Mouse (Mus musculus) monocyte, adult 5-6 weeks (primary cell): ENCODE results near the gene Wdr54. TPM values are rescaled to one million over a fixed set of nuclear protein-coding genes. Genes with fewer than 3 reads are reported as not detected.
"Not testable (repeated sequence)": the region's sequence is repeated elsewhere in the genome, so short reads cannot be mapped to it uniquely, and the experiment has no call there.

ENCODE experiments used
- ATAC-seq: fragments of 153-309, 156-312 bp; replicated peaks from 2 replicates; pipeline ENCODE4 v1.8.0; 2017; ENCODE audit warnings: mild to moderate bottlenecking; ENCODE audit not compliant: low TSS enrichment, insufficient number of reproducible peaks, severe bottlenecking, poor library complexity, low FRiP score
- total RNA-seq: library from RNA; stranded (forward); fragments of 200-1000, 200-491, 200-594 nt; gene quantifications from 3 replicates; pipeline ENCODE4 v1.2.3, GENCODE M21; 2017

The Wdr54 gene
- total RNA-seq, 1 experiment from 2014 or later, result not detected

- no peak for ATAC-seq
Observed at GRCm38 (mm10) chr6:83162701-83163100, 6.5 kb upstream of the Wdr54 start.

DNA sequence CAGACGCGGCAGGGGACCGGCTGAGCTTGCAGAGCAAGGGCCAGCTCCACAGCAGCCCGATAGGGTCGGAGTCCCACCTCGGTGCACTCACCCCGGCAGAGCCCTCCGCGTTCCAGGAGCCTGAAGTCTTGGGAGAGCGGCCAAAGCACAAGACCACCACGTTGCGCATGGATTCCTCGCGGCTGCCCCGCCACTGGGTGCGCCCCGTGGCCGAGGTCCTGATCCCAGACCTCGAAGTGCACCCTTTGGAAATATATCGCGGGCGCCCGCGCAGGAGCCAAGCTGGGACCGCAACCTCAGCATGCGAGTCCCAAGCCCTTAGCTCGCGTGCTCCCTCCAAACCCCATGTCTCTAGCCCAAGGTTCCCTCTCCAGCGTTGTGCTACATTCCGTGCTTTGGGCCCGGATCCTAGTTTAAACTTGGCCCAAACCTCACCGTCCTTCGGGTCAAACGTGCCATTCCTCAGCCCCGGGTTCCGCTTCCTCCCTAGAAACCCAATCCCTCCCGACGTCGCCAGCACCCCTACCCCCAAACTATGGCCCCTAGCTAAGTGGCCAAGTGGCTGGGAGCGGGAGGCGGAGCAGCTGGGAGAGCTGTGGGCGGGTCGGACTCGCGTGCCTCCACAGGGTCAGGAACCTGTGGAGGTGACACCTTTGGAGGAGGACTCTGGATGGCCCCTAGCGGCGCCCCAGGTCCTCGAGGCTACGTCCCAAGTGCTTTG is 5.9 kb upstream of the Wdr54 start:
- no peak for ATAC-seq

DNA sequence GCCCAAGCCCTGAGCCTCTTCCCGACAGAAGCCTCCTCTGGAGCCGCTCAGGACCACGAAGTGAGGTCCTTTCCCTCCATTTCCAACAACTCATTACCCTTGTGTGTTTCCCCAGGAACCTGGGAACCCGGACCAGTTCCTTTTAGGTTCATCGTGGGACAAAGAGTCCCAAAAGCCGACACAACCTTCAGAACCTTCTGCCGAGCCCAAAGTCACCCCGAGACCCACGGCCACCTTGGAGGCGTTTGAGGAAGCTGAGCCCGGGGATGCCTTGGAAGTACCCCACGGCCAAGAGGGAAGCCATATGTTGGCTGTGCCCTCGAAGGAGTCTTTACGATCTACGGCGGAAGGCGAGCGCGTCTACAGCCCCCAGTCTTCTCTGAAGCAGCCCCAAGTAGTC is 5.2 kb upstream of the Wdr54 start:
- ATAC-seq, result no peak

GRCm38 (mm10) chr6:83159456-83159855 is 3.3 kb upstream of the Wdr54 start:
- not testable (repeated sequence) for ATAC-seq

- ATAC-seq, result no peak
Observed at GRCm38 (mm10) chr6:83155552-83156238, 502 bp downstream of the Wdr54 start.

- ATAC-seq, result no peak
Observed at GRCm38 (mm10) chr6:83153485-83153884, 2.7 kb downstream of the Wdr54 start.

DNA sequence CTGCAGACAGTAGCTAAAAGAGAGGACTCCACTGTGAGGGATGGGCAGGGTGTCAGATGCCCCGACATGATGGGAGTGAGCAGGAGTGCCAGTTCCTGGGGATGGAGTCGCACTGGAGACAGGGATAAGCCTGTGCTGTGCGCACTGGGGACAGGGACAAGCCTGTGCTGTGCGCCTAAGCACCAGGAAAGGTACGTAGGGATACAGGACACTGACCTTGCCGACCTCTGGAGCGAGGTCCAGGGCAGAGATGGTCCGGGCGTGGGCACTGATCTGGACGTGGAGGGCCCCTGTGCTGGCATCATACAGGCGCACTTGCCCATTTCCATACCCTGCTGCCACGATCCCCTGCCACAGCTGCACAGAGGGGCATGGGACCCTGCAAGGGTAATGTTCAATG is 3.2 kb downstream of the Wdr54 start:
- ATAC-seq, result no peak

DNA sequence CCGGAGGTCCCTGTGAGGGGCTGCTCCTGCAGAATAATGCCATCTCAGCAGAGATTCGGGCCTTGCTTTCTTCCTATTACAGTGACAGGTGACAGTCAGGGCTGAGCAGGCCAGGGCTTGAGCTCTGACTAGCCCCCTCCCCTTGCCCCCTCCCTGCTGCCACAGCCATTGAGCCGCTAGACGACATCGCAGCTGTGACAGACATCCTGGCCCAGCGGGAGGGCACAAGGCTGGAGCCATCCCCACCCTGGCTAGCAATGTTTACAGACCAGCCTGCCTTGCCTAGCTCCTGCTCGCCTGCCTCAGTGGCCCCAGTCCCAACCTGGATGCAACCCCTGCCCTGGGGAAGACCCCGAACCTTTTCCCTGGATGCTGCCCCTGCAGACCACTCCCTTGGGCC is 4.5 kb downstream of the Wdr54 start:
- ATAC-seq, result no peak

GRCm38 (mm10) chr6:83147280-83147679 is 8.9 kb downstream of the Wdr54 start:
- ATAC-seq, result no peak

- ATAC-seq, result no peak
Observed at GRCm38 (mm10) chr6:83145805-83146204, 10.4 kb downstream of the Wdr54 start.

DNA sequence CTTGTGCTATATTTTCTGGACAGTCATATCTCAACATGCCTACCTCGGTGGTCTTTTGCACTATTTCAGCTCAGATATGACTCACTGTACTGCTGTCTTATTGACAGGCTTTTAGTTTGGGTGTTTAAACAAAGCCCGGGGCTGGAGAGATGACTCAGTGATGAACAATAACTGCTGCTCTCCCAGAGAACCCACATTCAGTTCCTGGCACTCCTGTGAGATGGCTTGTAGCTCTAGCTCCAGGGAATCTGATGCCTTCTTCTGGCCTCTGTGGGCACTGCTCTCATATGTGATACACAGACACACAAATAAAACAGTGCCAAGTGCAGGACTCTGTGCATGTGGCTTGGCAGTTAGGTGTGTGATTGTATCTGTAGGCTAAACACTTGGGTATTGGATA is 11.0 kb downstream of the Wdr54 start:
- ATAC-seq, result no peak

- ATAC-seq, result no peak
Observed at GRCm38 (mm10) chr6:83142886-83143285, 13.3 kb downstream of the Wdr54 start.

GRCm38 (mm10) chr6:83142211-83142731 is 13.9 kb downstream of the Wdr54 start:
- no peak; the same call in 1 of the 2 replicates for ATAC-seq

DNA sequence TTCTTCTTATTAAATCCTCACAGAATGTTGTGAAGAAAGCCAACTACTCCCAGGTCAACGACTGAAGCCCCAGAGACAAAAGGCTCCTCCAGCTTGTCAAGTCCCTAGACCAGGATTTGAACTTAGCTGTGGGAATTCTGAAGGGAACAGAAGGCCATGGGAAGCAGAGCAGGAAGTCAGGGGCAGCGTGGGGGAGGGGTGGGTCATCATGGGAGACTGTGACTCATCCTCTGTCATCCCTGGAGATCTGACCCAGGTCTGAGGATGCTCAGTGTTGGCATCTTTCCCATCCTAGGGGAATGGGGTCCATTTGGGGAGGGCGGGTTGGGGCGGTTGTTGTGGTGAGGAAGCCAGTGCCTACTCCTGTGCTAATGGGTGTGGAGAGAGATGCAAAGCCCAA is 14.6 kb downstream of the Wdr54 start:
- no peak for ATAC-seq

DNA sequence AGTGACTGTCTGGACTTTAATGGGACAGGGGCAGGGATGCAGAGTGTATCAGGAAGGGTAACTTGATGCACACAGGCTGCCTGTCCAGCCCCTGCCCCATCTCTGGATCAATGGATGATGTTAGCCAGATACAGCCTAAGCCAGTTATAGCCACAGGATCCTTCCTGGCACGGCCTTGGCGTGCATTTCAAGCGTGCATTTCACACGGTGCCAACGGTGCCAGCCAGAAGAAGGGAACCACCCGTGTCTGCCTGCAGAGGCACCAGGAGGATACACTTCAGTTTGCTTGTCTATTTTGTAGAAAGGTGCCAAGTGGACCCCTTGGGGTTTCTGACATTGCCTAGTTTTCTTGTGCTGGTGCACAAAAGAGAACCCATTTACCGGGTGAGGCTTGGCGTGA is 16.2 kb downstream of the Wdr54 start:
- no peak for ATAC-seq

GRCm38 (mm10) chr6:83138056-83138455 is 18.1 kb downstream of the Wdr54 start:
- ATAC-seq, result no peak

DNA sequence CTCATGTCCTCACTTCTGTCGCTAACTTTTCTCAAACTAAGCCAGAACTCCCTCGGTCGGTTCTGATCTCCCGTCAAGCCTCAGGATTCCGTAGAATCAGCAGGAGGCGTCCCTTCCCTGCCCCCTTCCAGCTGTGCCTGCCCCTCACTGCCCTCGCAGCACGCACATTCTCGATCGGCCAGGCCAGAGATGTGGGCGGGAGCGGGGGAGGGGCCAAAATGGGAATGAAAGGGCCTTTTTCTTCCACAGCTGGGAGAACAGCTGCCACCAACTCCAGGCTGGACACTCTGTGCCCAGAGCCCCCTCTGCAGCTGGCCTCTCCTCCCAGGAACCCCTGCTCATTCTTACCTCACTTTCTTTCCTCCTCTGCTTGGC is 18.6 kb downstream of the Wdr54 start:
- ATAC-seq, result no peak

DNA sequence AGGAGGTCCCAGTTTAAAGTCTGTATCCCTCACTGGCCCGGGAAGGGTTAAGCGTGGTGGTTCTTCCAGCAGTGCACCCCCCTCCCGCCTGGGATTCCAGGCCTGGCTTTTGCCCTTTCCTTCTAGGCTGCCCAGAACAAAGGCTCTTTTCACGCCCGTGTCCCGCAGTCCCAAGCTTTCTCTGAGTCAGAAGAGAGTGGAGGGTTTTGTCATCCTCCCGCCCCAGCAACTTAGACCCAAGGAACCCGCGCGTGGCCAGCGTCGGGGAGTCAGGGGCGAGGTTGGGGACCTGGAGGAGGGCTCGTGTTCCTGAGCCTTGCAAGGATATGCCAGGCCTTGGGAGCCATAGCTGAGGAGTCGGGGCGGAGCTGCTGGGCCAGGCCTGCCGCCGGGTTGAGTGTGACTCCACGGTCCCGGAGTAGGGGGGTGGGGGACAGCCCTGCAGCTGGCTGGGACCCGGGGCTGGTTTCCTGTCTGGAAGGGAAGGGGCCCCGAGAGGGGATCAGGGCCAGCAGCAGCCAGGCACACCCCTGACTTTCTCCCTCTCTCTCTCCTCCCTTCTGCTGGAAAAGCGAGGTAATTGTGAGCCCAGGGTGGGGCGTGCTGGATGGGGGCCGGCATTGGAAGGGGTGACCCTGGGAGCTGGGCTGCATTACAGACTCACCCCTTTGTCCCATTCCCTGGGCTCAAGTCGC is 19.2 kb downstream of the Wdr54 start:
- ATAC-seq, result no peak

- no peak for ATAC-seq
Observed at GRCm38 (mm10) chr6:83136291-83136880, 19.8 kb downstream of the Wdr54 start.
